Mouse (Mus musculus) thymus, adult 2 months (tissue): Measurements from ENCODE around the gene Adss.

Source experiments
- CTCF ChIP-seq: fragments of 200-500 bp; IDR thresholded peaks from 2 replicates; pipeline ENCODE4 v1.5.1; 2012; ENCODE audit warnings: mild to moderate bottlenecking, control low read depth, low read length, moderate library complexity, borderline replicate concordance; ENCODE audit not compliant: control insufficient read depth, poor library complexity, insufficient read depth; ENCODE audit errors: extremely low read depth
- POLR2A ChIP-seq: fragments of 200-500 bp; IDR thresholded peaks from 2 replicates; pipeline ENCODE4 v1.6.1; 2012; ENCODE audit warnings: mild to moderate bottlenecking, low read length, control low read depth, moderate library complexity; ENCODE audit not compliant: control insufficient read depth, poor library complexity, insufficient read depth; ENCODE audit errors: extremely low read depth

DNA sequence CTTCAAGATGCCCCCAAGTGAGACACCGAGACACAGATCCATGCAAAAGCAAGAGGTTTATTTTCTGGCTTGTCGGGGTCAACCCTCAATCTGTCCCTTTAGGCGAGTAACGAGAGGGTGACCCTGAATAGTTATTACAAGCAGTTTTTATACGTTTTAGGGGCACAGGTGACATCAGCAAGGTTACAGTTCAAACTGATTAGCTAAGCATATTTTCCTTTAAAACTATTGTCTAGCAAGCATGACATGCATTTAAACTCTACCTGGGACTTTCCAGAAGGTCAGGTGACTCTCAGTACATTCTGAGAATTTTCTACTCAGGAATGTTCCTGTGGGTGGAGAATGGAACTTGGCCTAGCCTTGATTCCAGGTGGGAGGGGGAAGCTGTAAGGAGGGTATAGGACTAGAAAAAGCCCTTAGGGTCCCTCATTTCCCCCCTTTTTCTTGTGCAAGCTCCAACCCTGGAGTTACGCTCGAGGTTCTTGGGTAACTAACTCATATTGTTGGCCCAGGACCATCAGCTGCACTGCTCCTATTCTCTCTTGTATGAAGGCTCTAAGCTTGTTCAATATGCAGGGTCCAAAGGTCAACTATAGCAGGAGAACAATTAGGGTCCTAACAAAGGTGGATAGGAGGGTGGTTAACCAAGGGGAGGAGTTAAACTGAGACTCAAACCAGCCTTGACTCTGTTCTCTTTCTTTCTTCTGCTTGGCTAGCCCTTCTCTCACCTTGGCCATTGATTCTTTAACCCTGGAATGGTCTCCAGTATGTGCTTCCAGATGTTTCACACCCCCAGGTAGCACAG lies 51.6 kb downstream of the Adss start:
- no peak for TF ChIP-seq POLR2A
- TF ChIP-seq CTCF: no peak
